Mouse (Mus musculus): Measurements from ENCODE around the gene Ubxn1.

DNA sequence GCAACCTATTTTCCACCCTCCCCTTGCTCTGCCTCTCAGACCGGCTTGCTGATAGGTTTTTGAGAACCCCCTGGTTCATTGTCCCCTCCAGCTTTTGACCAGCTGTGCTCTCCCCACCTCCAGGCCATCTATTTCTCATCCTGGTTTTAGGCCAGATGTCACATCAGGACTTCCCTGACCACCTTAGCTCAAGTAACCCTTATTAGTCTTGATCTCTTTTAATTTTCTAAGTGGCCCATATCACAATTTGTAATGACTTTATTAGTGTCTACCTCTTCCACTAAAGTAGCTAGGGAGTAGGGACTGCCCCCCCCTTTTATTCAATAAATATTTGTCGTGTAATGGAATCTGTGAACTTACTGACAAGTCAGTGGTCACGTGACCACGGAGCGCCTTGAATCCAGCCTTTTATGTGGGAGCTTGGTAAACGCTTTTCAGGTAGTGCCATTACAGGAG is 49.6 kb downstream of the Ubxn1 start:
- TF ChIP-seq ZNF384 (IDR thresholded peaks at IDR 0.05; ENCODE audit: low read depth, low read length) = no peak
- TF ChIP-seq CHD2 (IDR thresholded peaks at IDR 0.05; ENCODE audit: low read depth, low read length) = no peak
- TF ChIP-seq ZC3H11A (IDR thresholded peaks at IDR 0.05; ENCODE audit: borderline replicate concordance, low read depth, low read length) = 0 out of 2 replicates have a peak, but pooled peaks have one; percentile 1
- TF ChIP-seq HCFC1 (IDR thresholded peaks at IDR 0.05; ENCODE audit: borderline replicate concordance, insufficient read depth, low read length) = no peak
- TF ChIP-seq MAFK (IDR thresholded peaks at IDR 0.05; ENCODE audit: insufficient read depth, low read depth, low read length) = no peak

Measured in ES-E14 (cell line).